Mouse (Mus musculus) left cerebral cortex, postnatal 25 days (tissue): ENCODE measurements around the gene Lpcat4. TPM values are rescaled to one million over a fixed set of nuclear protein-coding genes. Genes with fewer than 3 reads are reported as not detected.

ENCODE experiments used
- DNase-seq, 2 experiments: peaks; one replicate each; pipeline ENCODE4 v3.0.0; 2022; ENCODE audit warnings: low spot score in 2 of 2, mixed read lengths in 1 of 2
- intact Hi-C: fragments of 180-260 bp; cut with DNase I; formaldehyde crosslinking; loops from one replicate; pipeline ENCODE4 v1.15.1; 2025
- total RNA-seq, 2 experiments: library from RNA; stranded (reverse); gene quantifications; 2 replicates each; pipeline ENCODE4 v1.2.3; 2021

Lpcat4 gene
- total RNA-seq, 2 experiments from 2014 or later = 135 to 158 TPM

GRCm38 (mm10) chr2:112287059-112287458, 47.8 kb downstream of the Lpcat4 start:
- DNase-seq = no peak
- intact Hi-C loops = no loop called here

- DNase-seq = no peak
- intact Hi-C loops = no loop called here
Observed at GRCm38 (mm10) chr2:112289507-112289906, 50.2 kb downstream of the Lpcat4 start.

- peak in 1 of 2 experiments; percentile 44 for DNase-seq
Observed at GRCm38 (mm10) chr2:112292823-112293222, 53.6 kb downstream of the Lpcat4 start.

GRCm38 (mm10) chr2:112296211-112296610, 56.9 kb downstream of the Lpcat4 start:
- DNase-seq = peak; percentile 44 to 79
- intact Hi-C loops = no loop called here

More at GRCm38 (mm10) chr2:112292823-112293222, 53.6 kb downstream of the Lpcat4 start:
- intact Hi-C loops = no loop called here

Other genes starting within 250 kb of the Lpcat4 start
- not detected for gene Olfr1309, start 249.2 kb upstream of the Lpcat4 start, total RNA-seq
- not detected for gene Olfr1310, start 226.8 kb upstream of the Lpcat4 start, total RNA-seq
- gene Olfr1311, start 215.1 kb upstream of the Lpcat4 start, total RNA-seq = not detected
- not detected for gene Olfr1312, start 189.2 kb upstream of the Lpcat4 start, total RNA-seq
- not detected for gene Olfr1313, start 161.6 kb upstream of the Lpcat4 start, total RNA-seq
- gene Olfr1314, start 142.7 kb upstream of the Lpcat4 start, total RNA-seq = not detected
- gene Olfr1315-ps1, start 124.0 kb upstream of the Lpcat4 start, total RNA-seq = not detected
- gene Olfr1316, start 104.5 kb upstream of the Lpcat4 start, total RNA-seq = not detected
- gene Olfr1317, start 99.1 kb upstream of the Lpcat4 start, total RNA-seq = not detected
- gene Olfr1318, start 85.3 kb upstream of the Lpcat4 start, total RNA-seq = not detected
- under 1 TPM in 1 of 2 experiments, not detected in 1; 0.09 TPM for gene Nutm1, start 19.8 kb downstream of the Lpcat4 start, total RNA-seq
- 10 to 100 TPM; 50.4 to 55.0 TPM for gene Nop10, start 22.5 kb downstream of the Lpcat4 start, total RNA-seq
- gene Slc12a6, start 26.4 kb downstream of the Lpcat4 start, total RNA-seq = 100 to 1,000 TPM; 119 to 130 TPM
- gene Gm21985, start 26.8 kb downstream of the Lpcat4 start, total RNA-seq = 1 to 10 TPM; 4.1 to 4.4 TPM
- 100 to 1,000 TPM; 157 to 167 TPM for gene Emc4, start 128.6 kb downstream of the Lpcat4 start, total RNA-seq
- 10 to 100 TPM; 13.2 to 13.8 TPM for gene Katnbl1, start 139.7 kb downstream of the Lpcat4 start, total RNA-seq
- gene Emc7, start 215.5 kb downstream of the Lpcat4 start, total RNA-seq = 10 to 100 TPM; 49.7 TPM
- 1 to 10 TPM in 1 of 2 experiments, under 1 TPM in 1; 0.87 to 2.2 TPM for gene Chrm5, start 241.3 kb downstream of the Lpcat4 start, total RNA-seq